ENCODE assay signal across 10 mouse cellular contexts in genomic region chr13:45577784-45578183, GRCm38 (mm10).
DNase-seq lines count a peak whose midpoint lies in the region; TF ChIP-seq lines count a peak whose summit lies in the region.
"Had no signal": no experiment of that assay in that cellular context is flagged by ENCODE, and none has a peak within 500 bp of the region (broad histone marks: within the 10 kb centered on the region; RNA-seq: fewer than 3 reads in every experiment).

No protein-coding gene starts in this region.

- H3K27ac ChIP-seq in small intestine, adult 2 months (ENCODE audit: insufficient read depth, low read depth, low read length): no peak overlapping the region
- H3K27ac ChIP-seq: embryonic facial prominence, embryonic 12.5 days; liver, embryonic 15.5 days had no signal

- H3K27me3 ChIP-seq in small intestine, adult 2 months (ENCODE audit: control insufficient read depth, insufficient read depth, low read length): no peaks in the 10 kb centered on the region
- H3K27me3 ChIP-seq: embryonic facial prominence, embryonic 12.5 days; liver, embryonic 15.5 days had no signal

- H3K36me3 ChIP-seq in small intestine, adult 2 months (ENCODE audit: control insufficient read depth, insufficient read depth, low read length): no peaks in the 10 kb centered on the region
- H3K36me3 ChIP-seq: embryonic facial prominence, embryonic 12.5 days; liver, embryonic 15.5 days had no signal

- TF ChIP-seq CTCF in small intestine, adult 2 months (IDR thresholded peaks at IDR 0.05; ENCODE audit: extremely low read depth, insufficient read length, insufficient replicate concordance, low read depth, low read length): peak; percentile 16; the same call in 1 of the 2 replicates

- TF ChIP-seq POLR2A in small intestine, adult 2 months (IDR thresholded peaks at IDR 0.05; ENCODE audit: low read depth, low read length): no peak

- H3K4me3 ChIP-seq in small intestine, adult 2 months (ENCODE audit: low read depth, low read length): no peak overlapping the region
- H3K4me3 ChIP-seq: embryonic facial prominence, embryonic 12.5 days; liver, embryonic 15.5 days had no signal

- WGBS in small intestine, adult 2 months: 52% methylated on average over 2 of the region's 2 CpGs

- no peaks in the 10 kb centered on the region for H3K4me1 ChIP-seq in small intestine, adult 2 months (ENCODE audit: control insufficient read depth, insufficient read depth, insufficient read length, low read length)
- H3K4me1 ChIP-seq: liver, embryonic 15.5 days had no signal

- peak; percentile 54 for DNase-seq in embryo, embryonic 10 days (ENCODE audit: low spot score)
- DNase-seq in embryo, embryonic 9.5 days (ENCODE audit: extremely low spot score): no peak
- DNase-seq in testis, postnatal 10 days (ENCODE audit: low spot score): peak; percentile 66
- DNase-seq in testis, postnatal 14 days (ENCODE audit: low spot score): no peak
- DNase-seq in induced T-regulatory cell, adult 2 months (ENCODE audit: low read depth): peak; percentile 16
- DNase-seq in layer of hippocampus, adult 11-12 months (ENCODE audit: low spot score): no peak
- no peak for DNase-seq in T-cell, adult 2 months (ENCODE audit: low spot score)

Comparison
In these comparisons a context has a peak if more than half of its experiments do, and no peak if none do; other contexts are left out.
1. DNase-seq: peak in embryo, embryonic 10 days (single experiment), testis, postnatal 10 days (single experiment) and induced T-regulatory cell, adult 2 months (single experiment); none in embryo, embryonic 9.5 days (single experiment), testis, postnatal 14 days (single experiment), layer of hippocampus, adult 11-12 months (single experiment) and T-cell, adult 2 months (single experiment).